Mouse (Mus musculus) layer of hippocampus, postnatal 25 days (tissue): ENCODE measurements around the gene Ppp1r9a. TPM values are rescaled to one million over a fixed set of nuclear protein-coding genes. Genes with fewer than 3 reads are reported as not detected.
"Not testable (repeated sequence)": the region's sequence is repeated elsewhere in the genome, so short reads cannot be mapped to it uniquely, and the experiment has no call there.

ENCODE experiments used
- DNase-seq, 2 experiments: peaks; one replicate each; pipeline ENCODE4 v3.0.0; 2022; ENCODE audit warnings: mixed read lengths in 2 of 2, low spot score in 1 of 2; ENCODE audit errors: extremely low spot score in 1 of 2
- total RNA-seq, 2 experiments: library from RNA; stranded (reverse); gene quantifications; 2 replicates each; pipeline ENCODE4 v1.2.3; 2021

Gene Ppp1r9a
- 100 to 1,000 TPM; 146 to 154 TPM for total RNA-seq

DNA sequence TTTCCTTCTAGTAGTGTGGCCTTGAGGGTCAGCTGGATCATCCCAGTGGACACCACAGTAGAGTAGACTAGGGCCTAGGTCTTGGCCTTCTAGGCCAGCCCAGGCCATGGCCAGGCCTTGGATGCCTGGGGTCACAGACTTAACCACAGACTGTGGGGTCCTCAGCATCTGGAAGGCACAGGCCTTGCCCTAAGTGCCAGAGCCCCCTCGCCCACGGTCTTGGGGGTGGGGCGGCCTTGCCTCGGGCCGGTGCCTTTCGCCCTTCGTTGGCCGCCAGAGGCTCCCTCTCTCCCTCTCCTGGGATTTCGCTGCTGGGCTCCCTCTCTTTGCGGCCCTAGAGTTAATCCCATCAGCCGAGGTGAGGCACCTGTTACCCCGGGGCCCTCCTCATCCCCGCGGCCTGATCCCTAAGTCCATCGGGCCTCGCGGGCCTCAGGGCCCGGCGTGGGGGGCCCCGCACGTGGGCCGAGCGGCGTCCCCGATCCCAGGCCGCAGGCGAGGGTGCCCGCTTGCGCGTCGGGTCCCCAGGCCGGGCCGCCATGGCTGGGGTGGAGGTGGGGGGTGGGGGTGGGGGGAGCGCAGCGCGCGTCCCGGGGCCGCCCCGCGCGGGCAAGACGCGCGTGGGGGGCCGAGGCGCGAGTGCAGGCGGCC, at the start of gene Ppp1r9a:
Gene Ppp1r9a, plus strand, starts transcription at position 244 of the 651 bp plus-strand sequence.
- peak; percentile 44 to 48 for DNase-seq

DNA sequence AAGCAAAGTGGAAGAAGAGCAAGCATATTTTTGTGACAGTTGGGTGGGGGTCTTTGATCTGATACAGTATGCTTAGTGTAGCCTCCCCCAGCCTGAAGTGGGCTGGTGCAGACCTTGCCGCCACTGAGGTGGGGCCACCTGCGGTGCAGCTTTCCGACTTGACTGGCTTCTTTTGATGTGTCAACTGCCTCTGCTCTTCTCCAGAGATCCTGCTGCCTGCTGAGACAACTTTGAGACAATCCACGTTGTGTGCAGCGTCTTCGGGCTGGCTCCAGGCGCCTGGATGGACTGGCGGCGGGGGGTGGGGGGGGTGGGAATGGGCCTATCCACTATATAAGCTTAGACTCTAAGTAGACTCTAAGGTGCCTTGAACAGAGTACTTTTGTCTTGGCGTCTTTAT, 47.5 kb upstream of the Ppp1r9a start:
- DNase-seq, result no peak

DNA sequence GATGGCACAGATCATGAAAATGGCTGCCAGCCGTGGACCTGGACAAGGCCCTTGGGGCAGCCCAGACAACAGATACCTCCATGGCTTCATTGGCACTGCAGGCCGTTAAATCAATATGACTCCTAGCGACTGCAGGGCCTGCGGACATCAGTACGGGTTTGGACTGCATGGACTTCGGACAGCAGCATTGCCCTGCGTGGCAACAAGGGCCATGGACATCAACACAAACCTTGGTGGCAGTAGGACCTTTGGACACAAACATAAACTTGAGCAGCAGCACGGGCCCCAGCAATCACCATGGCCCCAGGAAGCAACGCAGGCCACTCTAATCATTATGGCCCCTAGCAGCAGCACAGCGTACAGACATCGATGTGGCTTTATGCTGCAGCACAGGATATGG, 45.8 kb upstream of the Ppp1r9a start:
- DNase-seq, result no peak

DNA sequence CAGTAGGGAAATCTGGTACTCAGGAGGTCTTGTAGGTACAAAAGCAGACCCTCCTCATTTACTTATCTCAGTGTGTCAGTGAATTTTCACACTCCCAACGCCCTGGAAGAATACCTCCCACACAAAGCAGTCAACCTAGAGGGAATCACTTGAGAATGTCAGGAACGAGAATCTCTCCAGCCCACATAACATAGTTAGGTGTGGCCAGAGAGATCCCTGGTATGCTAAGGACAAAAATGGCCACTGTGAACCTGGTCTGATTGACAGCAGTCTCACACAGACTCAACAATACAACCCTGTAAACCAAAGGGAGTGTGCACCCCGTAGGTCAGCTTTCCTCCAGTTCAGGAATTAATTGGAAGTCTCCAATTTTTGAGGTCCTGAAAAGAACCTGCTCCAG, 18.4 kb upstream of the Ppp1r9a start:
- DNase-seq, result no peak

DNA sequence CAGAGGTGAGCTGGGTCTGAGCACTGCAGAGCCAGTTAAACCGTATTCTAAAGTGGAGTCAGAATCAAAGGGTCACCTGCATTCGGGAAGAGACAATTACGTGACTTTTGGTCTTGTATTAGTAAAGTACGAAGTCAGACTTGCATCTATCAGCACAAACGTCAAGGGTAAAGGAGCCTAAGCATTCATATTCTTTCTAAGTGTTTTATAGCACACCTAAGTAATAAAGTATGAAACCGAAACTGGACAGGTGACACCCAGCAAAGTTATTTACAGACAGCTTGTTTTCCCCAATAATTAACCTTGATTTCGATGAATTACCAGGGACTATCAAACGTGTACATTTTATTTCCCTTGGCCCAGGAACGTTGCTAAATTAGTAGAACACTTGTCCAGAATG, 13.2 kb upstream of the Ppp1r9a start:
- DNase-seq, result no peak

DNA sequence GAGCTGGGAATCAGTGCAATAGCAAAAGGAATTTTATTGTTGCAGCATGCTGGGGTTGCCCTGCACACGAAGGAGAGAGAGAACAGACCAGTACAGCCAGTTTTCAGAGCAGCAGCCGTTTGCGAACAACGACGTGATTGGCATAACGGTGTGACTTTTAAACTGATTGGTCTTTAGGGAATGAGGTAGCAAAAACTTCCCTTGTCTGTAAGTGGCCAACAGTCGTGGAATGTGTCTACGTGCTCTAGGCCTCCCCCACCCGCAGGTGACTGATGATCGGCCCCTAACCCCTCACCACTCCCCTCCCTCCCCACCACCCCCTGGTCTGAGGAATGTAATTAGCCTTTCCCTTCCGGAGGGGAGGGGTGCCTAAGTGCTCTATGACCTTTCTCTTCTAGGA, 10.3 kb upstream of the Ppp1r9a start:
- DNase-seq, result no peak

DNA sequence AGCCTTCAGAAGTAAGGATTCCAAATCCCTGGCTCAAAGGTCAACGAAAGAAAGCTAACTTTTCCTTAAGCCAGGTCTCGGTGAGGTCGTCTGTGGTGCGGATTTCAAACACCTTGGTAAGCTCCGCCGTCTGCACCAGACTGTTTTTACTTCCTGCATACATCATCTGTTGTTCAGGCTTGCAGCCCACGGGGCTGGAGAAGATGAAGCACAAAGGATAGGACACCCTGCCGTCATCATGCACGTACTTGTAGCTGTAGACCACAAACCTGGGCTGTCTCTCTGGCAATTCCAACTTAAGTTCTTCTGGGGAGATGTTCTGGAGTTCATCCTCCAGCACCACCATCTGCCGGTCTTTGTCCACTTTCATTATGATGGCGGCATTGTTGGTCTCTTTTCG, 9.4 kb upstream of the Ppp1r9a start:
- not testable (repeated sequence) for DNase-seq

DNA sequence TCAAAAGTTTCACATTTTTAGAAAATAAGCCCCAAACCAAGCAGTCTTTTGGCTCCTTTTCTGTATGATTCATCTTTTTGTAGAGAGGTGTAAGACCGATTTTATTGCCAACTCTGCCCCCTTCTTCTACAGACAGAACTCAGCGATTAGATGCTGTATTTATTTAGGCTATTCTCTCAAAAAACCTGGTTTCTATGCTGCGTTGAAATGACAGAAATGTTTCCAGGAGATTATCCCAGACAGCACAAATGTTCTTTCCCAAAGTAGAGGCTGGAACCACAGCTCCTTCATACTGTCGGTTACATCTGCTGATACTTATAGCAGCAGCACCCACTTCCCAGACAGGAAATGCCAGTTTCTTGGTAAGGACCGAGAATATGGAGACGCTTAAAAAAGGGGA, 2.8 kb upstream of the Ppp1r9a start:
- no peak for DNase-seq

DNA sequence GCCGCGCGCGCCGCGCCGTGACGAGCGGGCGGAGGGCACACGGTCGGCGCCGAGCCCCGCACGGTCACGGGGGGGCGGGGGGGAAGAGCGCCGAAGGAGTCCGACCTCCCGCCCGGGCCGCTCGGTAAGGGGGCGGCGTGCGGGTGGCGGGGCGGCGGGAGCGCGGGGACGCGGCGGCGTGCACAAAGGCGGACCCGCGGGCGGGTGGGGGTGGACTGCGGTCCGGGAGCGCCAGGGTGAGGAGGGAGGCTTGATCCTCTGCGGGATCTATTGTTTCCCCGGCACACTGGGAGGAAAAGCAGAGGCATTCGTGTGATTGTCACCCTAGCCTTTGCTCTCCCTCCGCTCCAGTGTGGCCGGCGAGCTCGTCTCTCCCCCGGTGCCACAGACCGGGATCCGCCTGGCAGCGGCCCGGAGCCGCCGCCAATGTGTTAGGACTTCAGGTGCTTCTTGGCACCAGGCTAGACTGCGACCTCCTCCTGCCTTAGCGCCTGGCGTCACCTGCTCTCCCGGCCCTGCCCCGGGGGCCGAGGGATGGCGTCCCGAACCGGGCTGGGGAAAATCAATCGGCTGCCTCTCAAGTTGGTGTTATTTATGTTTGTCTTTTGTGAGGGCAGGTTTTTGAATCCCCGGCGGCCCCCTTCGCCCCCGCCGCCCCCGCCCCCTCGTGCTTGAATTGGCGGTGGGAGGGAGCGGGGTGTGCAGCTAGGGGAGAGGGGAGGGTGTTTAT, 773 bp downstream of the Ppp1r9a start:
- peak; percentile 36 to 43 for DNase-seq

DNA sequence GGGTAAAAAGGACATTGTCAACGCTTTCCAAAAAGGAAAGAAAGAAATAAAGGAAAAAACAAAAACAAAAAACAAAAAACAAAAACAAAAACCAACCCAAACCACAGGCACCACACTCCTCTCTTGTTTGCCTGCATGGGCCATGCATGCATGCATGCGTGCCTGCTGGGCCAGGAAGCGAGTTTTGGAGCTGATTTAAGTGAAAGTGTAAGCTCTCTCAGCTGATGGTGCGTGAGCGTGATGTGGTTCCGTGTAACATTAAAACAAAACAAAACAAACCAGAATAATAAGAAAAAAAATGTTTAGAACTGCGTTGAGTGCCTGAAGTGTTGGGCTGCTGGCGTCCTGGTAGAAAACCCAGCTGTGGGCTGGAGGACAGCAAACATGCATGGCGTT, 1.3 kb downstream of the Ppp1r9a start:
- peak in 1 of 2 experiments; percentile 23 for DNase-seq

DNA sequence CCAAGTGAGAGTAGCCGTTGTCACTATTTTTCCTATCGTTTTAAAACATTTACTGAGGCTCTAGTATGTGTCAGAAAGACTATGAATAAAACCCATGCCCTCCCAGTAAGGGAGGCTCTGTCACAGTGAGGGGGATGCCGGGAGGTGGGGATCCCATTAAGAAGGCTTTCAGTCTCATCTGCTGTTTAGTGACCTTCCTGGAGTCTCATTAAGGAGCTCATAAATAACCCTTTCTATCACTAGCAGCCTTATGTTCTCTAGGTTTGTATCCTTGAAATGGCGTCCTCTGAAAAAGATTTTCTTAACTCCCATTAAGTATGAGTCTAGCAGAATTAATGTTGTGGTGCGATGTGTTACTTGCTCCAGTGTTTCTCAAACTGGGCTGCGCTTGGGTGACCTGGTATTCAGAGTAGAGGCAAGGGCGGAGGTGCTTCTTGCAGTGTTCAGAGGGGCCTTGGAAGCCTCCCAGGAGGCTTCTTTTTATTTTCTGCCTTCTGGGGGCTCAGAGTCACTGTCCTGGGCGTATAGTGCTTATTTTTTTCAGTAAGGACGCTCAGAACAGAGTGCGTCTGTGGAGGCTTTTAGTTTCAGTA, 7.4 kb downstream of the Ppp1r9a start:
- DNase-seq, result no peak

DNA sequence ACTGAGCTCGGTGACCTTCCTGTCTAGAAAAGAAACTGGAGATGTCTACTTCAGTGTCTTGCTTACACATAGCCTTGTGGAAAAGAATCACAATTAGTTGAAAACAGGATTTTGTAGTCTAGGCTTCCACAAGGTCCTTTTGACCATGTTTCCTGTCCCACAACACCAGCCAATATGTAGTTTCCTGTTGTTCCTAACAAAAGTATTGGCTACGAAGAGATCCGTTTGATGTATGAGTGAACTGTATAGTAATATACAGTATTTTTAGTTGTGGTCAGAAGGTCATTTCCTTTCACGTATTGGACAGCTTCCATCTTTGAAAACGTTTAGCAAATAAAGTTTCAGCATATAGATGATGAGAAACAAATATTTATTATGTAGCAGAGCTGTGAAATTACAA, 15.8 kb downstream of the Ppp1r9a start:
- DNase-seq, result no peak

DNA sequence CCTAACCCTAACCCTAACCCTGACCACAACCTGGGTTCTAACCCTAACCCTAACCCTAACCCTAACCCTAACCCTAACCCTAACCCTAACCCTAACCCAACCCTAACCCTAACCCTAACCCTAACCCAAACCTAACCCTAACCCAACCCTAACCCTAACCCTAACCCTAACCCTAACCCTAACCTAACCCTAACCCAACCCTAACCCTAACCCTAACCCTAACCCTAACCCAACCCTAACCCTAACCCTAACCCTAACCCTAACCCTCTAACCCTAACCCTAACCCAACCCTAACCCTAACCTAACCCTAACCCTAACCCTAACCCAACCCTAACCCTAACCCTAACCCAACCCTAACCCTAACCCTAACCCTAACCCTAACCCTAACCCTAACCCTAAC, 21.1 kb downstream of the Ppp1r9a start:
- not testable (repeated sequence) for DNase-seq

DNA sequence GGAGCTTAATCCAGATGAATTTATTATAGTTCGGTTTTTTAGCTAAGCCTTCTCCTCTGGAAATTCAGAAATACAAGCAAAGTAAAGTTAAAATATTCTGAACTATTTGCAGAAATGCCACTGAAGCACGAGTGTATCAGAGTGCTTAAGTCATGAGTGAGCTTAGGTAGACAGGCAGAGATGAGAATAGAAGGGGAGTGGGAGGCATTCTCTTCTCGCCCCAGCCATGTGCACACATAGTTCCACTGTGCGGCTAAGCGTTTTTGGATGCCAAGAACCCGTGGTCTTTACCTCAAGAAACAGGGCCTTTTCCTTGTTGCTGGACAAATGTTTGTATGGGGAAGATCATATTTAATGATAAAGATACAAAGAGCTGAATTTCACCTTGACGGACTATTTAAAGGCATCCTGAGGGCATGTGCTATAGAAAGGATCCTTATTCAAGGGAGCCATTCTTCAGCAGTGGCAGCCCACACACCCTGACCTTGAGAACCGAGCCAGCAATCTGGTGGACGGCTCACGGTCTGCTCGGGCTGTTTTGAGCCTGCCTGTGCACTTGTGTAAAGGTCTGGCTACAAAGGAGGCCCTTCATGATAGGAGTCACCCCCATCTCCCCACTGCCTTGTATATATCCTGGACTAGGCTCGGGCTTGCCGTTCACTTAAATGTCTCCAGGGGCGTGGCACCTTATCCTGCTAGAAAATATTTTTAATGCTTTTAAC, 23.4 kb downstream of the Ppp1r9a start:
- no peak for DNase-seq

DNA sequence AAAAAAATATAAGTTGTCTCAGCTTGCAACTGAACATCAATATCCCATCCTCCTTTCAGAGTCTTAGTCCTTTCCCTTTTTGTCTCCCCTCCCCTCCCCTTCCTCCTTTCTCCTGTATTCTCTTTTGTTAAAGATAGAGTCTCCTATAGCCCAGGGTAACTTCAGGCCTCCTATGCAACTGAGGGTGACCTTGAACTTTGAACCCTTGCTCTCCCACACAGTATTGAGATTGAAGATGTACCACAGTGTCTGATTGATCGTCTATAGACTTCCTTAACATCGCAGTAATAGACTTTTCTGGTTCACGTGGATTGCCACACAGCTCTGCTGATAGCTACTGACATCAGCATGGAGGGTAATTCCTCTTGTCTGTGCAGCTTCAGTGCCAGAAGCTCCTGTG, 27.6 kb downstream of the Ppp1r9a start:
- no peak for DNase-seq

DNA sequence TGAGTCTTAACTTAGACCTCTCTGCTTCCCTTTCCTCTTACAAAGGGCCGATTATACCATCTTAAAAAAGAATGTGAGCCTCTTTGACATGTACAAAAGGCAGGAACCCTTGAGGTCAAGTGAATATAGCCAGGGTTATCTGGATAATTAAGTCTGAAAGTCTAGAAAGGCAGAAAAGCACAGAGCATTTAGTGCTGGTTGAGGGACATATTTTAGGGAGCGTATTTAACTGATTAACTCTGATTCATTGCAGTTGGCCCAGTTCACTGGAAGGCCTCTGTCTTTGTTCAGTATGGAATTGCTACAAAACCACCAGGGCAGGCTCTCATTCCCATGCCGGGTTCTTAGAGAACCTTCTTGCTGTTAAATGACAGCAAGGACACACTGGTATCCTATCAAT, 36.2 kb downstream of the Ppp1r9a start:
- DNase-seq, result no peak

DNA sequence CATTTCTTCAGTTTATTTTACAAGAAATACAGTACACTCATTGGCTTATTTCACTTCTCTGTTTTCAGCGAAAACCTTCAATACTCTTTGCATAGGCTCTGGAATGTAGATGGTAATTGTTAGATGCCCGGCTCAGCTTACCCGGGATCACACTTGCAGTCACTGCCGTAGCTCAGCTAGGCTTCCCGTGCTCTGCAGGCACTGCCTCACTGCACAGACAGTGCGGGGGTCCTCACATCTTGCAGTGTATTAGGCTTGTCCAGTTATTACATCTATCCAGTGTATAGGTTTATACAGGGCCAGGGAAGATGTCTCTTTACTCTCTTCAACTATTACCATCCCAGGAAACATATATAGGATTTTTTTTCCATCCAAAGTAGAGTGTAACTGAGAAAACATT, 37.4 kb downstream of the Ppp1r9a start:
- DNase-seq, result no peak

DNA sequence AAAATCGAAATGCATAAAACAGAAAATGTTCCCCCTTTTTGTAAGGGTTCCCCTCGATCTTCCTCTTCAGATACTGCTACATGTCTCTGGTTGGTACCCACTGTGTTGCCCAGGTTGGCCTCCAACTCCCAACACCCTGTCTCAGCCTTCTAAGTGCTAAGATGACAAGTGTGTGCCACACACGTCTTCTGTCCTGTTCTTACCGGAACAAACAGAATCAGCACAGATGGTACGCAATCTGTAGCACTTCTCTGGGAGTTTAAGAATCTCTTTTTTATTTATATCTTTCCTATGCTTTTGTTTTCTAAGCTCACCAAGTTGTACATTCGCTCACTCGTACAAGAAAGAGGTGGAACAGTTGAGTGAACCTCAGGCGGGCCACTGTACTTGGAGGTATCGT, 37.9 kb downstream of the Ppp1r9a start:
- DNase-seq, result no peak

DNA sequence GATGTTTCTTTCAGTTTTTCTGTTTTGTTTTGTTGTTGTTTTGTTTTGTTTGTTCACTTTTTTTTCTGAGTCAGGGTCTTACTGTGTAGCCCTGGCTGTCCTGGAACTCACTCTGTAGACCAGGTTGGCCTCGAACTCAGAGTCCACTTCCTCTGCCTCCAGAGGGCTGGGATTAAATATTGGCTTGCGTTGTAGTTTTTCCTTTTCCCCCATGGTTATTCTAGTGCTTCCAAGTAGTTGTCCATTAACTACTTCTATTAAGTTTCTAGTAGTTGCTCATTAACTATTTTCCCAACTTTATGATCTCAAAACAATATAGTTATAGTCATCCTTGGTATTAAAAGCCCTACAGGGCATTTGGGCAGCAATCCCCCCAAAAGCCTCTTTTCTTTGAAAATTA, 41.1 kb downstream of the Ppp1r9a start:
- no peak for DNase-seq

DNA sequence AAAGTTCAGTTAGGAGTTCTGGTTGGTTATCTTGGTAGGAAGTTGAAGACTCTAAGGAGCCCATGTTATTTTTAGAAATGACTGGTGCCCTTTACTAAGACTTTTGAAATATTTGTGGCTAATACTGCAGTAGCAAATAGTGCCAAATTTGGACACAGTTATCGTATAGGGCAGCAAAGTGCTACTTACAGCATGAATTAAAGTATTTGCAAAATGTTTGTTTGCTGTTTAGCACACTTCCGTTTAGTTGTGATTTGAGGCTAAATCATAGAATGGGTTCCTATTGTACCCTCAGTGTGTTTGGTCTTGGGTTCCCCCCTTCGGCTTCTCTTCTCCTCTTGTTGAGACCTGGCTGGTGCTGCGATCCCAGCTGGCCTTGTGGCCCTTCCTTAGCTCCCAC, 45.3 kb downstream of the Ppp1r9a start:
- no peak for DNase-seq

DNA sequence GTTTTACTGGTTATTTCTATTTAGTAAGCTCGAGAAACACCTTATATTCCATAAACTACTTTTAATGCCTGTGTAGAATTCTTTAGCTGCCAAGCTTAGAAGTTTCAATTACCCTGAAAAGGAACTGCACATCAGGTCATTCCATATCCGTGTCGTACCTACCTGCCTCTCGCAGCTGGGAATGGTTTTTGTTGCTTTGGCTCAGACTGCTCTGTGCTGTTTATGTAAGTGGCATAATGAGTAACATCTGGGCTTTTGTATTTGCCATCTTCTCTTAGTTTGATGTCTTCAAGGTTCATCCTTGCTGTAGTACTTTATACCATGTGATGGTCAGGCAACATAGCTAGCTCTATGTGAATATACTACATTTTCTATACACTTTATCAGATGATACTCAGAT, 47.0 kb downstream of the Ppp1r9a start:
- DNase-seq, result no peak
